Comparison of ENCODE assay signal across 17 mouse cellular contexts in the genomic region with DNA sequence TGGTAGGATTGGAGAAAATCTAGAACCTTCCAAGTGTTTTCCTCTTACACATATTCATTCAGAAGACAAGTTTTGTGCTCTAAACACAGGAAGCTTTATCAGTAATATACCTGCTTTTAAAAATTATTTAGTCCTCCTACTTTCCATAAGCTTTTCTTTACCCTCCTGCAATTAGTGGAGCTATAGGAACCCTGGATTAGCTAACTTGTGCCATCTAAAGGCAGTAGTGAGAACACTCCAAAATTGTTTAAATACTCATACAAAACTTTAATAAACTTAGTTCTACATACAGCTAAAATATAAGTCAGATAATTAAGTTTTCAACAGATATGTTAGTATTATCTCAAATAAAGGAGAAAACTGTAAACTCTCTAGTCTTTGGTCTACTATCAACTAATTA.
DNase-seq lines count a peak whose midpoint lies in the region; ATAC-seq and TF ChIP-seq lines count a peak whose summit lies in the region.
"Had no signal": no experiment of that assay in that cellular context is flagged by ENCODE, and none has a peak within 500 bp of the region (broad histone marks: within the 10 kb centered on the region; RNA-seq: fewer than 3 reads in every experiment).

No protein-coding gene starts in this region.

- no peak overlapping the region for H3K27ac ChIP-seq in intestine, postnatal 0 days (ENCODE audit: low read depth, low read length)
- H3K27ac ChIP-seq in intestine, embryonic 15.5 days: no peak overlapping the region
- H3K27ac ChIP-seq in lung, postnatal 0 days (ENCODE audit: low read length): no peak overlapping the region
- H3K27ac ChIP-seq: embryonic facial prominence, embryonic 12.5 days; forebrain, embryonic 13.5 days; limb, embryonic 15.5 days had no signal

- DNase-seq in lung, postnatal 0 days (ENCODE audit: low spot score): peak; percentile 50
- no peak for DNase-seq in lung, adult 18-20 months
- DNase-seq in Patski (ENCODE audit: low read depth, low spot score): no peak
- DNase-seq in lung, postnatal 36 days: peak; percentile 18
- no peak for DNase-seq in testis, postnatal 14 days (ENCODE audit: low spot score)
- DNase-seq: heart, adult 18-20 months; heart, postnatal 4 days; kidney, adult 8-10 months; layer of hippocampus, postnatal 36 days; thymus, adult 2 months had no signal

- H3K4me3 ChIP-seq in intestine, postnatal 0 days (ENCODE audit: low read depth, low read length): no peak overlapping the region
- H3K4me3 ChIP-seq in intestine, embryonic 15.5 days (replicated peaks): no peak overlapping the region
- no peak overlapping the region for H3K4me3 ChIP-seq in lung, postnatal 0 days (ENCODE audit: low read depth, low read length)
- H3K4me3 ChIP-seq: embryonic facial prominence, embryonic 12.5 days; forebrain, embryonic 13.5 days; limb, embryonic 15.5 days had no signal

- H3K9me3 ChIP-seq in intestine, postnatal 0 days (ENCODE audit: control insufficient read depth): no peaks in the 10 kb centered on the region
- H3K9me3 ChIP-seq in intestine, embryonic 15.5 days: no peaks in the 10 kb centered on the region
- H3K9me3 ChIP-seq in lung, postnatal 0 days (ENCODE audit: low read length): no peaks in the 10 kb centered on the region
- H3K9me3 ChIP-seq: embryonic facial prominence, embryonic 12.5 days; forebrain, embryonic 13.5 days; G1E; limb, embryonic 15.5 days had no signal

- no peaks in the 10 kb centered on the region for H3K36me3 ChIP-seq in intestine, postnatal 0 days (ENCODE audit: control insufficient read depth, insufficient read depth)
- no peaks in the 10 kb centered on the region for H3K36me3 ChIP-seq in intestine, embryonic 15.5 days
- no peaks in the 10 kb centered on the region for H3K36me3 ChIP-seq in lung, postnatal 0 days (ENCODE audit: insufficient read depth, low read length)
- H3K36me3 ChIP-seq: embryonic facial prominence, embryonic 12.5 days; G1E; limb, embryonic 15.5 days had no signal

- no peak overlapping the region for H3K9ac ChIP-seq in intestine, postnatal 0 days (ENCODE audit: low read depth, low read length)
- H3K9ac ChIP-seq in intestine, embryonic 15.5 days: no peak overlapping the region
- H3K9ac ChIP-seq in lung, postnatal 0 days (replicated peaks; ENCODE audit: low read depth): no peak overlapping the region
- H3K9ac ChIP-seq: embryonic facial prominence, embryonic 12.5 days; forebrain, embryonic 13.5 days; limb, embryonic 15.5 days had no signal

- no peak overlapping the region for H3K4me2 ChIP-seq in intestine, postnatal 0 days (replicated peaks; ENCODE audit: low read depth)
- no peak overlapping the region for H3K4me2 ChIP-seq in intestine, embryonic 15.5 days (replicated peaks)
- no peak overlapping the region for H3K4me2 ChIP-seq in lung, postnatal 0 days (replicated peaks; ENCODE audit: low read depth, low read length)
- H3K4me2 ChIP-seq: embryonic facial prominence, embryonic 12.5 days; forebrain, embryonic 13.5 days; limb, embryonic 15.5 days had no signal

- in situ Hi-C loops in Patski (cut with MboI; ENCODE audit: low pct_unique_long_range_greater_than_20kb): loop anchor here (5.0 kb wide), 1 partner anchor 304 kb away; no protein-coding TSS in a partner anchor

- peak; percentile 59 for TF ChIP-seq CTCF in intestine, postnatal 0 days (IDR thresholded peaks at IDR 0.05; ENCODE audit: low read depth)
- TF ChIP-seq CTCF in lung, postnatal 0 days (IDR thresholded peaks at IDR 0.05): peak; percentile 65
- peak; percentile 52 for TF ChIP-seq CTCF in Patski (IDR thresholded peaks at IDR 0.05)

- CTCF ChIA-PET in Patski (lab: Charles Lee): interaction anchor here (0.8 to 2.3 kb wide), 13 partner anchors 9 to 306 kb away, joined by 3 to 12 read pairs (median 4); no protein-coding TSS in a partner anchor

- no peaks in the 10 kb centered on the region for H3K4me1 ChIP-seq in intestine, postnatal 0 days (replicated peaks; ENCODE audit: control insufficient read depth, insufficient read depth, low read length)
- no peaks in the 10 kb centered on the region for H3K4me1 ChIP-seq in intestine, embryonic 15.5 days (replicated peaks)
- H3K4me1 ChIP-seq in lung, postnatal 0 days (ENCODE audit: insufficient read depth, low read depth, low read length): no peaks in the 10 kb centered on the region
- H3K4me1 ChIP-seq: embryonic facial prominence, embryonic 12.5 days; forebrain, embryonic 13.5 days; limb, embryonic 15.5 days had no signal

- TF ChIP-seq EP300 in lung, postnatal 0 days (IDR thresholded peaks at IDR 0.05): no peak

- POLR2A ChIA-PET in Patski (lab: Charles Lee): interaction anchor here (1.3 to 1.4 kb wide), 2 partner anchors 132 to 136 kb away, joined by 5 read pairs; no protein-coding TSS in a partner anchor

- no peak for ATAC-seq in intestine, postnatal 0 days
- ATAC-seq in intestine, embryonic 15.5 days: no peak
- no peak for ATAC-seq in lung, postnatal 0 days
- ATAC-seq in Patski: no peak
- ATAC-seq in megakaryocyte-erythroid progenitor cell, adult 5-6 weeks (replicated peaks; ENCODE audit: low FRiP score, low TSS enrichment, poor library complexity, severe bottlenecking): no peak
- ATAC-seq: forebrain, embryonic 13.5 days had no signal

- no peaks in the 10 kb centered on the region for H3K27me3 ChIP-seq in intestine, postnatal 0 days (replicated peaks; ENCODE audit: control insufficient read depth, insufficient read depth, low read length)
- no peaks in the 10 kb centered on the region for H3K27me3 ChIP-seq in intestine, embryonic 15.5 days (replicated peaks)
- no peaks in the 10 kb centered on the region for H3K27me3 ChIP-seq in lung, postnatal 0 days (replicated peaks; ENCODE audit: insufficient read depth, low read length)
- no peaks in the 10 kb centered on the region for H3K27me3 ChIP-seq in Patski
- H3K27me3 ChIP-seq: embryonic facial prominence, embryonic 12.5 days; forebrain, embryonic 13.5 days; limb, embryonic 15.5 days had no signal

Comparison
In these comparisons a context has a peak if more than half of its experiments do, and no peak if none do; other contexts are left out.
1. DNase-seq: peak in lung, postnatal 0 days (single experiment) and lung, postnatal 36 days (single experiment); none in lung, adult 18-20 months (0 of 2), Patski (single experiment) and testis, postnatal 14 days (single experiment).
2. Peak in every context shown above with its lines, with median percentiles within 50 percentile points of each other: CTCF ChIP-seq.